Mouse (Mus musculus) liver, embryonic 14.5 days (tissue): ENCODE measurements around the gene Zfp398. TPM values are rescaled to one million over a fixed set of nuclear protein-coding genes. Genes with fewer than 3 reads are reported as not detected.

Experiments
- ATAC-seq: fragments of 200-750 bp; cut with Nextera tagmentation; 2 replicates; pipeline ENCODE4 v1.8.0; 2017; ENCODE audit warnings: moderate number of reproducible peaks, mild to moderate bottlenecking, moderate library complexity; ENCODE audit not compliant: insufficient read depth
- DNase-seq, 3 experiments: peaks; one replicate each; pipeline ENCODE4 v3.0.0-alpha.2; 2012 to 2013; ENCODE audit warnings: low read depth in 3 of 3, low spot score in 3 of 3
- H3K27ac ChIP-seq: fragments of 300-500 bp; sonication (generic); 2 replicates; pipeline ENCODE4 v1.5.1; 2014; ENCODE audit warnings: moderate library complexity, mild to moderate bottlenecking, control low read depth, inconsistent platforms
- H3K27me3 ChIP-seq: fragments of 300-500 bp; sonication (generic); 2 replicates; pipeline ENCODE4 v1.6.1; 2014; ENCODE audit warnings: mild to moderate bottlenecking, low read length, moderate library complexity; ENCODE audit not compliant: control insufficient read depth, insufficient read depth
- H3K36me3 ChIP-seq: fragments of 300-500 bp; sonication (generic); replicated peaks from 2 replicates; pipeline ENCODE4 v1.6.1; 2014; ENCODE audit warnings: low read depth; ENCODE audit not compliant: control insufficient read depth, insufficient read depth
- H3K4me1 ChIP-seq, 2 experiments: fragments of 200-500 bp in 1 of 2; fragments of 300-500 bp in 1 of 2; sonication (generic) in 1 of 2; replicated peaks; 2 replicates each; pipeline ENCODE4 v1.6.1; 2012 to 2014; ENCODE audit warnings: antibody characterized with exemption in 1 of 2, inconsistent platforms in 1 of 2, low read length in 1 of 2; ENCODE audit not compliant: control insufficient read depth in 2 of 2, insufficient read depth in 2 of 2
- H3K4me2 ChIP-seq: fragments of 300-500 bp; sonication (generic); 2 replicates; pipeline ENCODE4 v1.6.1; 2014; ENCODE audit warnings: low read depth, mild to moderate bottlenecking, control low read depth, moderate library complexity
- H3K4me3 ChIP-seq, 2 experiments: fragments of 200-500 bp in 1 of 2; fragments of 300-500 bp in 1 of 2; sonication (generic) in 1 of 2; 2 replicates each; pipeline ENCODE4 v1.5.1; 2012 to 2014; ENCODE audit warnings: low read depth in 2 of 2, low read length in 2 of 2, mild to moderate bottlenecking in 2 of 2, control low read depth in 1 of 2, inconsistent platforms in 1 of 2, moderate library complexity in 1 of 2; ENCODE audit not compliant: insufficient read depth in 1 of 2
- H3K9ac ChIP-seq: fragments of 300-500 bp; sonication (generic); replicated peaks from 2 replicates; pipeline ENCODE4 v1.6.1; 2014; ENCODE audit warnings: mild to moderate bottlenecking, control low read depth, moderate library complexity
- H3K9me3 ChIP-seq: fragments of 300-500 bp; sonication (generic); 2 replicates; pipeline ENCODE4 v1.6.1; 2016; ENCODE audit warnings: low read length, mixed read lengths; ENCODE audit not compliant: control insufficient read depth
- CTCF ChIP-seq: IDR thresholded peaks from 2 replicates; pipeline ENCODE4 v1.5.1; 2016; ENCODE audit warnings: antibody characterized with exemption, low read depth, control low read depth
- EP300 ChIP-seq: IDR thresholded peaks from 2 replicates; pipeline ENCODE4 v1.6.1; 2016; ENCODE audit warnings: antibody characterized with exemption, low read depth
- WGBS: fragments of 180-500 bp; shearing (Covaris S2); extraction: QIAGEN DNeasy Blood & Tissue Kit; methylation state at CpG from one replicate; pipeline ENCODE4 v1.1.7; 2014; ENCODE audit not compliant: insufficient replicate concordance; 5-methylcytosine and 5-hydroxymethylcytosine counted together
- polyA plus RNA-seq, 2 experiments: library from polyadenylated mRNA; depleted of rRNA in 1 of 2; stranded (reverse) in 1 of 2; unstranded in 1 of 2; fragments of >200 nt; fragmentation: Nextera tagmentation in 1 of 2; extraction: Ambion mirVana in 1 of 2; gene quantifications; 2 replicates each; pipeline versions ENCODE4 v1.2.1 to v1.2.3; 2012 to 2014

Zfp398 gene
- polyA plus RNA-seq, 2 experiments = 1.2 to 1.7 TPM

- H3K4me1 ChIP-seq = peaks cover 5 to 9% of the 10 kb centered on the region in 2 experiments
- 60% methylated on average over 5 of the region's 5 CpGs for WGBS
- no peaks in the 10 kb centered on the region for H3K9me3 ChIP-seq
- no peak overlapping the region for H3K9ac ChIP-seq
- no peak overlapping the region for H3K27ac ChIP-seq
- peaks cover 9% of the 10 kb centered on the region for H3K36me3 ChIP-seq
- no peak overlapping the region for H3K4me3 ChIP-seq
- TF ChIP-seq EP300 = no peak
- no peak for TF ChIP-seq CTCF
- no peaks in the 10 kb centered on the region for H3K27me3 ChIP-seq
- DNase-seq (no peak), ATAC-seq (no peak)
- H3K4me2 ChIP-seq = no peak overlapping the region
These were observed 42.2 kb upstream of the Zfp398 start for GRCm38 (mm10) chr6:47793284-47793683.

DNA sequence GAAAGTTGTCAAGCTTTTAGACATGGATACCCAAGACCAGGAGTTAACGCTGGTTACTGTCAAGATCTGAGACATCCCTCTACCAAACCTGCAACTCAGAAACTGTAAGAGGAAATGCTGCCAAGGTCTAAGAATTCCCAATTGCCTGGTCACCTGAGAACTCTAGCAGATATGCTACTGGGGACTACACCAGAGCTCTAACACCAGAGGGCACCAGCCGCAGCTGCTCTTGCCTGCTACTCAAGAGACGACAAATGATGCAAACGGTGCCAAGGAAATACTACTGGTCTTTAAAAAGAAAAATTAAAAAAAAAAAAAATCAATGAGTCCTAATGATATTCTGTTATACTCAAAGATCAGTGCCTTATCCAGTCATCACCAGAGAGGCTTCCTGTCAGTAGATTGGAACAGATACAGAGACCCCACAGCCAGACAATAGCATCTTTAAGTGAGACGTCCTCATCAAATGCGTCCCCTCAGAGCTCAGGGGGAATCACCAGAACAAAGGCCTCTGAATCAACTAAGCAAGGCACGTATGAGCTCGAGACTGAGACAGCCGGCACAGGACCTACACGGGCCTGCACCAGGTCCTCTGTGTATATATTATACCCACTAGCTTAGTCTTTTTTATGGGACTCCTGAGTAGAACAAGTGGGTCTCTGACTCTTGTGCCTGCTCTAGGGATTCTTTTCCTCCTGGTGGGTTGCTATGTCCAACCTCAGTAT is 41.2 kb upstream of the Zfp398 start:
- TF ChIP-seq EP300 = no peak
- TF ChIP-seq CTCF = peak; percentile 40
- WGBS = 73% methylated on average over 10 of the region's 10 CpGs
- H3K36me3 ChIP-seq = peaks cover 12% of the 10 kb centered on the region
- ATAC-seq (no peak), DNase-seq (no peak)
- no peak overlapping the region for H3K4me3 ChIP-seq
- no peak overlapping the region for H3K27ac ChIP-seq
- H3K4me2 ChIP-seq = no peak overlapping the region
- H3K4me1 ChIP-seq = peaks cover 3 to 4% of the 10 kb centered on the region in 2 experiments; a peak in 3 of 4 replicates
- H3K27me3 ChIP-seq = no peaks in the 10 kb centered on the region
- H3K9ac ChIP-seq = no peak overlapping the region
- no peaks in the 10 kb centered on the region for H3K9me3 ChIP-seq

DNA sequence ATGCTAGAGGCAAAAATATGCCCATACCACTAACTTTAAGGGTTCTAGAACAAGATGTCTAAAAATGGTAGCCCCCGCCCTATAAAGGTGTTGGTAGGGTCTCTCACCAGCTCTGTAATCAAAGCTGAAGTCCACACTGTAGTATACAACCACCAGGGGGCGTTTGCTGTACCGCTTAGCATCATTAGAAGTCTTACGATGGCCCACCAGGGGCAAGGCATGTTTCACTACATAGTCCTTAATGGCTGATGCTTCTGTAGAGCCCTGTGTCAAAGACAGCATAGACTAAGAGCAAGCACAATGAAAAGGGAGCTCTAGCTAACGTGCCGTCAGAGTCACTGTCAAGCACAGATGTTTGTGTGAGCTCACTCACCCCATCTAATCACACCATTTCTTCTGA is 36.4 kb upstream of the Zfp398 start:
- no peaks in the 10 kb centered on the region for H3K27me3 ChIP-seq
- no peaks in the 10 kb centered on the region for H3K9me3 ChIP-seq
- H3K36me3 ChIP-seq = peaks cover 32% of the 10 kb centered on the region
- peak; percentile 83 for TF ChIP-seq CTCF
- TF ChIP-seq EP300 = no peak
- H3K4me2 ChIP-seq = no peak overlapping the region
- DNase-seq (peak; percentile 43 to 54 (median 54)), ATAC-seq (peak; percentile 22; the same call in 1 of the 2 replicates)
- H3K4me3 ChIP-seq = no peak overlapping the region
- H3K4me1 ChIP-seq = no peaks in the 10 kb centered on the region
- no peak overlapping the region for H3K27ac ChIP-seq
- H3K9ac ChIP-seq = no peak overlapping the region
- WGBS = 42% methylated on average over 6 of the region's 6 CpGs

DNA sequence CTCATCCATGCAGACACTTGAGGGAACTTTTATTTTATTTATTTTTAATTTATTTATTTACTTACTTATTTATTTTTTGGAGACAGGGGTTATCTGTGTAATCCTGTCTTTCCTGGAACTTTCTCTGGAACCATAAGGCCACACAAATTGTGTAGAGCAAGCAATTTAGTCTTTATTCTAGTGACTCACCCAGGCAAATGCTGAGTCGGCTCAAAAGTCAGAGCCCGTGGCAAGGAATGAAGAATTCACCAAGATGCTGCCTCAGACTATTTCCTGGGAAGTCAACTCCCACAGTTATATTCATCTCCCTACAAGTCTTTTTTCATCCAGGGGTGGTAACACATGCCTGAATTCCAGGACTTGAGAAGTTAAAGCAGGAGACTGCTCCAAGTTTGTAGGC is 29.9 kb upstream of the Zfp398 start:
- DNase-seq = no peak
- no peak for ATAC-seq
- no peak overlapping the region for H3K27ac ChIP-seq
- peaks cover 23% of the 10 kb centered on the region for H3K36me3 ChIP-seq
- H3K4me2 ChIP-seq = no peak overlapping the region
- no peak overlapping the region for H3K4me3 ChIP-seq
- peaks cover 0 to 6% of the 10 kb centered on the region in 2 experiments; a peak in 2 of 4 replicates for H3K4me1 ChIP-seq
- 76% methylated on average over 2 of the region's 2 CpGs for WGBS
- no peak overlapping the region for H3K9ac ChIP-seq
- TF ChIP-seq CTCF (no peak), EP300 (no peak)
- H3K9me3 ChIP-seq = no peaks in the 10 kb centered on the region
- H3K27me3 ChIP-seq = no peaks in the 10 kb centered on the region

DNA sequence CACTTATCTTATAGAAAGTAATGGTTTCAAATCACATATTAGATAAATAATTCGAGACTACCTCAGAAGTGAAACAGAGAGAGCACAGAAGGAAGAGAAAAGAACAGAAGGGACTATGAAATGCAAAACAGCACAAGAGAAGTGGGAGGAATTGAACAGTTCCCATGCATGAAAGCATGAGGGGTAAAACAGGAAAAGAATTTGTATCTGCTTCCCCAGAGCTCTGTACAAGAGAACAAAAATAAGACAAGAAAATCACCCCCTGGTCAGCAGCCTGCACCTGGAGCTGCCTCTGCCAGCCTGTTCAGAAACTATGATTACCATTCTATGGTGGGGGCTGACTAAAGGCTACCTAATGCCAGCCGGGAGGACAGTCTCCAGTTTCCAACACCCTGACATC is 28.0 kb upstream of the Zfp398 start:
- H3K36me3 ChIP-seq = peaks cover 23% of the 10 kb centered on the region
- H3K9me3 ChIP-seq = no peaks in the 10 kb centered on the region
- H3K4me1 ChIP-seq = peaks cover 7 to 15% of the 10 kb centered on the region in 2 experiments
- no peak overlapping the region for H3K9ac ChIP-seq
- no peak for ATAC-seq
- WGBS = 69% methylated on average over 2 of the region's 2 CpGs
- H3K27ac ChIP-seq = no peak overlapping the region
- H3K4me3 ChIP-seq = no peak overlapping the region
- no peak for TF ChIP-seq EP300
- TF ChIP-seq CTCF = no peak
- no peaks in the 10 kb centered on the region for H3K27me3 ChIP-seq
- DNase-seq = no peak
- H3K4me2 ChIP-seq = no peak overlapping the region
